Mouse (Mus musculus): ENCODE data around the gene Fam136a. TPM values are rescaled to one million over a fixed set of nuclear protein-coding genes. Genes with fewer than 3 reads are reported as not detected.

Fam136a gene
- total RNA-seq (2023): 14.9 TPM

DNA sequence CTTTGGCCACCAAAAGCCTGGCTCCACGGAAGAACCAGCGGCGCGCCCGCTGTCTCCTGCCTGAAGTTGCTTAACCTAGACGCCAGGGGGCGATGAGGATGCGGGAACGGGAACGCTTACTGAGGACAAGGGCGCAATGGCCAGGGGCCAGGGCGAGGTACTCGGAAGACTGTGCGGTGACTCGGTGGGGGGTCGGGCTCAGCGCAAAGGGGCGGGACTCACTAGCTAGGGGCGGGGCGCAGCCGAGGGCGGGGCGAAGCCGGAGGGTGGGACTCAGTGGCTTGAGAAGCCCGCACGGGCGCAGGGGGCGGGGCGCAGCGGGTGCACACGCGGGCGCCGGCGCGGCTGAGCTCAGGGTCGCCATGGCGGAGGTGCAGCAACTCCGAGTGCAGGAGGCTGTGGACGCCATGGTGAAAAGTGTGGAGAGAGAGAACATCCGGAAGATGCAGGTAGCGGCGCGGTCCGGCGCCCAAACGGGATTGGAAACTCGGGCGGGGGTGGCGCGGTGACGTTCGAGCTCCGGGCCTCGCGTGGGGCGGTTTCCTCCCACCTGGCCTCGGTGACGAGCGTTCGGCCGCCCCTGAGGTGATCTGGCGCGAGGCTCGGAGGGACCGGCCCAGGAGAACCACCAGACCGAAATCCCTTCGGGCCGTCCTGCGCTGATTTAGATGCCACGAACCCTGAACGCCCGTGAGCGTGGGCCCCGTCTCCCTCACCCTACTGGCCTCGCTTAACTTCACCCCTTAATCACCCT, at the start of gene Fam136a:
Gene Fam136a (plus strand): TSS at position 276 of the 754 bp plus-strand sequence.

DNA sequence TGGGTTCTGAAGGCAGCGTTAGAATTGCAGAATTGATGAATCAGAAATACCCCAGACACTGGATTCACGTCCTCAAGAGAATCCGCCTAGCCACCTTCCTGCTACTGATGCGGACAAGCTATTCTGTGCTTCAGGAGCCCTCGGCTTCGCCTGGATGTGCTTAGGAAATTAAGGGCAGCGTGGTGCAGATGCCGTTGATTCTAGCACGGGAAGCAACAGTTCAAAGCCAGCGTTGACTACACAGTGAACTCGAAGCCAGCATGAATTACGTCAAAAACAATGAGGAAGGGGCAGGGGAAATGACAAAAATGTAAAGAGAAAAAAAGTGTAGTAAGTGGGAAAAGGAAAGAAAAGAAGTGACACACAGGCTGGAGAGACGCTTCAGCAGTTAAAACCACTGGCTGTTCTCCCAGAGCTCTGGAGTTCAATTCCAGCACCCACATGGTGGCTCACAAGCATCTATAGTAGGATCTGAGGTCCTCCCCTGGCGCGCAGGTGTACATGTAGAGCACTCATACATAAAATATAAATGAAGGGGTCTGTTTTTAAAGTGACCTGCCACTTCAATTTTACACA, 5.4 kb downstream of the Fam136a start, which contains the start of gene Snrpg:
Gene Snrpg (plus strand): TSS at position 541 of the 576 bp plus-strand sequence.

GRCm38 (mm10) chr6:86396581-86397256, 31.3 kb downstream of the Fam136a start, which contains the start of gene Pcyox1:
Pcyox1 (minus strand) TSS chr6:86397154.

GRCm38 (mm10) chr6:86404100-86404861, 38.8 kb downstream of the Fam136a start, which contains the start of gene Tia1:
Tia1 (plus strand) TSS chr6:86404219.

Other genes starting within 250 kb of the Fam136a start
- not detected for gene Tgfa, start 170.4 kb upstream of the Fam136a start, total RNA-seq (2023)
- 279 TPM for gene Snrpg, start 5.7 kb downstream of the Fam136a start, total RNA-seq (2023)
- gene Pcyox1, start 31.5 kb downstream of the Fam136a start, total RNA-seq (2023): 9.4 TPM
- 75.4 TPM for gene Tia1, start 38.6 kb downstream of the Fam136a start, total RNA-seq (2023)
- gene Gm44790, start 61.0 kb downstream of the Fam136a start, total RNA-seq (2023): not detected
- gene C87436, start 72.7 kb downstream of the Fam136a start, total RNA-seq (2023): 48.5 TPM
- 198 TPM for gene Pcbp1, start 160.7 kb downstream of the Fam136a start, total RNA-seq (2023)

All from CD8-positive naive resting alpha-beta T cell, adult 57 days (primary cell).